Comparison of ENCODE assay signal across 17 mouse cellular contexts in the genomic region with DNA sequence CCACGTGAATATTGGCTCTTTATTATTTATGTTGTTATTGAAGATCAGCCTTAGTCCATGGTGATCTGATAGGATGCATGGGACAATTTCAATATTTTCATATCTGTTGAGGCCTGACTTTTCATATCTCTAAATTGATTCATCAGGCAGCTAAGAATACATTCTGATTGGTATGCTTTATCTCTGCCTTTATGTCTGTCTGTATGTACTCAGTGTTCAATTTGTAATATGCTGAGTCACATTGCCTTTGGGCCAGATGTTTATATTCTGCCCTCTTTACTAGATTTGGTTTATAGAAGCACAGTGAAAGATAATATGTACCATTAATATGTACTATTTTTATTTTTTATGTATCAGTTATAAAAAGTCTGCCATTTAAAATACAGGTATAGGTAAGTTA.
"Had no signal": no experiment of that assay in that cellular context is flagged by ENCODE, and none has a peak within 500 bp of the region (broad histone marks: within the 10 kb centered on the region; RNA-seq: fewer than 3 reads in every experiment).

No protein-coding gene starts in this region.

- H3K9me3 ChIP-seq: limb, embryonic 15.5 days; midbrain, embryonic 13.5 days; neural tube, embryonic 15.5 days; stomach, embryonic 15.5 days had no signal

- DNase-seq: kidney, adult 8-10 months; kidney, postnatal 25 days; layer of hippocampus, adult 9-11 months; layer of hippocampus, postnatal 36 days; lung, embryonic 14.5 days; lung, postnatal 10 days; right cerebral cortex, postnatal 4 days; spleen, adult 18-20 months; thymus, postnatal 4 days had no signal

- H3K4me2 ChIP-seq: limb, embryonic 15.5 days; lung, embryonic 14.5 days; midbrain, embryonic 13.5 days; neural tube, embryonic 15.5 days; stomach, embryonic 15.5 days had no signal

- H3K4me3 ChIP-seq: limb, embryonic 15.5 days; midbrain, embryonic 13.5 days; myocyte; neural tube, embryonic 15.5 days; stomach, embryonic 15.5 days had no signal

- H3K9ac ChIP-seq: limb, embryonic 15.5 days; lung, embryonic 14.5 days; midbrain, embryonic 13.5 days; neural tube, embryonic 15.5 days; stomach, embryonic 15.5 days had no signal

- H3K27ac ChIP-seq: limb, embryonic 15.5 days; macrophage; midbrain, embryonic 13.5 days; neural tube, embryonic 15.5 days; stomach, embryonic 15.5 days had no signal

- H3K27me3 ChIP-seq: limb, embryonic 15.5 days; midbrain, embryonic 13.5 days; neural tube, embryonic 15.5 days; stomach, embryonic 15.5 days had no signal

- H3K4me1 ChIP-seq: limb, embryonic 15.5 days; midbrain, embryonic 13.5 days; neural tube, embryonic 15.5 days; stomach, embryonic 15.5 days had no signal

- ATAC-seq: inflammation-experienced regulatory T-cells, adult 6 months; intestine, postnatal 0 days; midbrain, embryonic 13.5 days had no signal
